Mouse (Mus musculus) MEL (cell line): ENCODE measurements at regions not wholly inside any gene's neighbourhood (a gene's known extent, or its start where the extent isn't known, plus 50 kb on each side); places are given as distances from the start of the nearest gene placed in this dataset.

Experiments
- DNase-seq: peaks from one replicate; pipeline ENCODE4 v3.0.0; 2011; ENCODE audit warnings: low read depth, low spot score
- H3K27ac ChIP-seq: 2 replicates; pipeline ENCODE4 v1.5.1; 2012; ENCODE audit warnings: low read depth, mild to moderate bottlenecking, control low read depth, low read length, moderate library complexity; ENCODE audit not compliant: control insufficient read depth
- H3K27me3 ChIP-seq, 2 experiments: fragments of 150-350 bp in 1 of 2; sonication (generic) in 1 of 2; 2 replicates each; pipeline ENCODE4 v1.6.1; 2012; ENCODE audit warnings: low read length in 2 of 2, mild to moderate bottlenecking in 2 of 2, improper control_type of control experiment in 1 of 2, moderate library complexity in 1 of 2; ENCODE audit not compliant: insufficient read depth in 2 of 2, control insufficient read depth in 1 of 2
- H3K36me3 ChIP-seq, 2 experiments: 2 replicates each; pipeline ENCODE4 v1.6.1; 2012 to 2014; ENCODE audit warnings: low read length in 2 of 2, improper control_type of control experiment in 1 of 2, inconsistent platforms in 1 of 2, mild to moderate bottlenecking in 1 of 2; ENCODE audit not compliant: insufficient read depth in 2 of 2, control insufficient read depth in 1 of 2
- H3K4me1 ChIP-seq, 2 experiments: fragments of 150-350 bp in 1 of 2; sonication (generic) in 1 of 2; 2 replicates each; pipeline ENCODE4 v1.6.1; 2012; ENCODE audit warnings: low read length in 2 of 2, improper control_type of control experiment in 1 of 2, mild to moderate bottlenecking in 1 of 2; ENCODE audit not compliant: insufficient read depth in 2 of 2, control insufficient read depth in 1 of 2
- H3K4me3 ChIP-seq, 2 experiments: fragments of 150-350 bp in 1 of 2; sonication (generic) in 1 of 2; 2 replicates each; pipeline ENCODE4 v1.5.1; 2012; ENCODE audit warnings: low read depth in 2 of 2, low read length in 2 of 2, mild to moderate bottlenecking in 2 of 2, moderate library complexity in 2 of 2, control low read depth in 1 of 2, improper control_type of control experiment in 1 of 2; ENCODE audit not compliant: control insufficient read depth in 1 of 2, insufficient read depth in 1 of 2
- H3K79me2 ChIP-seq: 2 replicates; pipeline ENCODE4 v1.6.1; 2012; ENCODE audit warnings: mild to moderate bottlenecking, low read length, moderate library complexity; ENCODE audit not compliant: control insufficient read depth, poor library complexity, insufficient read depth
- H3K9ac ChIP-seq: 2 replicates; pipeline ENCODE4 v1.6.1; 2012; ENCODE audit warnings: low read depth, mild to moderate bottlenecking, control low read depth, low read length, moderate library complexity; ENCODE audit not compliant: control insufficient read depth, poor library complexity, severe bottlenecking
- H3K9me3 ChIP-seq: fragments of 150-350 bp; sonication (generic); replicated peaks from 2 replicates; pipeline ENCODE4 v1.6.1; 2012; ENCODE audit warnings: mild to moderate bottlenecking, low read length, improper control_type of control experiment, moderate library complexity; ENCODE audit not compliant: insufficient read depth
- CHD2 ChIP-seq: IDR thresholded peaks from 2 replicates; pipeline ENCODE4 v1.6.1; 2011; ENCODE audit warnings: low read length, improper control_type of control experiment
- EP300 ChIP-seq, 2 experiments: IDR thresholded peaks; 2 replicates each; pipeline ENCODE4 v1.6.1; 2011; ENCODE audit warnings: improper control_type of control experiment in 2 of 2, low read length in 2 of 2, low read depth in 1 of 2, mild to moderate bottlenecking in 1 of 2
- ETS1 ChIP-seq: IDR thresholded peaks from 2 replicates; pipeline ENCODE4 v1.6.1; 2012; ENCODE audit warnings: low read depth, mild to moderate bottlenecking, inconsistent platforms, low read length, improper control_type of control experiment, moderate library complexity
- GABPA ChIP-seq: IDR thresholded peaks from 2 replicates; pipeline ENCODE4 v1.6.1; 2012; ENCODE audit warnings: low read depth, mild to moderate bottlenecking, inconsistent platforms, low read length, improper control_type of control experiment, moderate library complexity
- GATA1 ChIP-seq: IDR thresholded peaks from 2 replicates; pipeline ENCODE4 v1.6.1; 2011; ENCODE audit warnings: low read depth, low read length, improper control_type of control experiment
- HCFC1 ChIP-seq: IDR thresholded peaks from 2 replicates; pipeline ENCODE4 v1.6.1; 2012; ENCODE audit warnings: low read depth, mild to moderate bottlenecking, inconsistent platforms, low read length, improper control_type of control experiment, moderate library complexity
- JUND ChIP-seq: IDR thresholded peaks from 2 replicates; pipeline ENCODE4 v1.6.1; 2011; ENCODE audit warnings: low read depth, mild to moderate bottlenecking, improper control_type of control experiment, low read length
- MAFK ChIP-seq: IDR thresholded peaks from 2 replicates; pipeline ENCODE4 v1.6.1; 2011; ENCODE audit warnings: low read depth, mild to moderate bottlenecking, low read length, improper control_type of control experiment, borderline replicate concordance
- MAX ChIP-seq: IDR thresholded peaks from 2 replicates; pipeline ENCODE4 v1.6.1; 2011; ENCODE audit warnings: low read length, improper control_type of control experiment
- MAZ ChIP-seq: IDR thresholded peaks from 2 replicates; pipeline ENCODE4 v1.6.1; 2012; ENCODE audit warnings: low read depth, mild to moderate bottlenecking, inconsistent platforms, low read length, improper control_type of control experiment
- MYC ChIP-seq: IDR thresholded peaks from 2 replicates; pipeline ENCODE4 v1.6.1; 2011; ENCODE audit warnings: low read depth, mild to moderate bottlenecking, low read length, improper control_type of control experiment, moderate library complexity
- NELFE ChIP-seq: IDR thresholded peaks from 2 replicates; pipeline ENCODE4 v1.6.1; 2011; ENCODE audit warnings: low read depth, low read length, improper control_type of control experiment
- POLR2AphosphoS2 ChIP-seq: IDR thresholded peaks from 2 replicates; pipeline ENCODE4 v1.6.1; 2011; ENCODE audit warnings: low read length, improper control_type of control experiment
- POLR2AphosphoS5 ChIP-seq: IDR thresholded peaks from 2 replicates; pipeline ENCODE4 v1.6.1; 2012; ENCODE audit warnings: low read depth, borderline replicate concordance, mild to moderate bottlenecking, inconsistent platforms, low read length, moderate library complexity, mixed read lengths
- RCOR1 ChIP-seq: IDR thresholded peaks from 2 replicates; pipeline ENCODE4 v1.6.1; 2012; ENCODE audit warnings: low read depth, mild to moderate bottlenecking, inconsistent platforms, low read length, improper control_type of control experiment
- SIN3A ChIP-seq: IDR thresholded peaks from 2 replicates; pipeline ENCODE4 v1.6.1; 2012; ENCODE audit warnings: low read length, improper control_type of control experiment, inconsistent platforms
- SMC3 ChIP-seq: IDR thresholded peaks from 2 replicates; pipeline ENCODE4 v1.6.1; 2011; ENCODE audit warnings: low read depth, low read length, improper control_type of control experiment
- TAL1 ChIP-seq: IDR thresholded peaks from 2 replicates; pipeline ENCODE4 v1.6.1; 2012; ENCODE audit warnings: mild to moderate bottlenecking, inconsistent platforms, low read length, moderate library complexity, mixed read lengths
- TBP ChIP-seq: IDR thresholded peaks from 2 replicates; pipeline ENCODE4 v1.8.0; 2011; ENCODE audit warnings: low read depth, low read length, improper control_type of control experiment
- TCF12 ChIP-seq: IDR thresholded peaks from 2 replicates; pipeline ENCODE4 v1.6.1; 2014; ENCODE audit warnings: low read depth, mild to moderate bottlenecking, inconsistent platforms, low read length, improper control_type of control experiment, moderate library complexity
- UBTF ChIP-seq: IDR thresholded peaks from 2 replicates; pipeline ENCODE4 v1.6.1; 2012; ENCODE audit warnings: low read depth, mild to moderate bottlenecking, inconsistent platforms, low read length, improper control_type of control experiment, moderate library complexity, borderline replicate concordance; ENCODE audit not compliant: insufficient read depth
- USF1 ChIP-seq: IDR thresholded peaks from 2 replicates; pipeline ENCODE4 v1.6.1; 2014; ENCODE audit warnings: low read depth, mild to moderate bottlenecking, inconsistent platforms, low read length, improper control_type of control experiment, moderate library complexity
- ZC3H11A ChIP-seq: IDR thresholded peaks from 2 replicates; pipeline ENCODE4 v1.6.1; 2012; ENCODE audit warnings: low read depth, mild to moderate bottlenecking, inconsistent platforms, low read length, improper control_type of control experiment
- ZKSCAN1 ChIP-seq: IDR thresholded peaks from 2 replicates; pipeline ENCODE4 v1.6.1; 2012; ENCODE audit warnings: low read depth, mild to moderate bottlenecking, inconsistent platforms, low read length, improper control_type of control experiment, moderate library complexity
- ZMIZ1 ChIP-seq: IDR thresholded peaks from 2 replicates; pipeline ENCODE4 v1.6.1; 2012; ENCODE audit warnings: low read depth, mild to moderate bottlenecking, inconsistent platforms, low read length, improper control_type of control experiment, moderate library complexity
- ZNF384 ChIP-seq: IDR thresholded peaks from 2 replicates; pipeline ENCODE4 v1.6.1; 2012; ENCODE audit warnings: low read depth, mild to moderate bottlenecking, inconsistent platforms, low read length, improper control_type of control experiment

GRCm38 (mm10) chr13:101450501-101450900, 317.5 kb downstream of the Pik3r1 start:
- Histone ChIP-seq H3K27me3 (no peaks in the 10 kb centered on the region; a peak in 2 of 4 replicates), H3K79me2 (no peaks in the 10 kb centered on the region), H3K9ac (no peak overlapping the region), H3K9me3 (no peaks in the 10 kb centered on the region), H3K4me1 (no peaks in the 10 kb centered on the region), H3K36me3 (no peaks in the 10 kb centered on the region), H3K4me3 (no peak overlapping the region), H3K27ac (no peak overlapping the region)
- no peak for TF ChIP-seq CHD2
- TF ChIP-seq GABPA, result no peak
- TF ChIP-seq ZMIZ1, result no peak
- TF ChIP-seq EP300 (IDR thresholded peaks at IDR 0.05; ENCODE audit: low read depth in 1 of 2, low read length in 2 of 2), result no peak
- TF ChIP-seq TAL1, result no peak
- TF ChIP-seq MAX, result no peak
- TF ChIP-seq MAZ, result no peak
- TF ChIP-seq MAFK, result no peak
- TF ChIP-seq SMC3, result no peak
- no peak for TF ChIP-seq ZKSCAN1
- DNase-seq, result no peak

GRCm38 (mm10) chr13:101439517-101439916, 328.5 kb downstream of the Pik3r1 start:
- TF ChIP-seq POLR2AphosphoS5 (no peak), TBP (no peak), JUND (no peak), USF1 (no peak), MYC (no peak), TAL1 (no peak), POLR2AphosphoS2 (no peak), UBTF (no peak), NELFE (no peak), HCFC1 (no peak), SIN3A (no peak), MAX (no peak), ZNF384 (no peak), ZC3H11A (no peak), ETS1 (no peak), TCF12 (no peak), RCOR1 (no peak), GATA1 (no peak)
- TF ChIP-seq, all 39 proteins: peak for 0
- no peak overlapping the region for H3K27ac ChIP-seq
- no peaks in the 10 kb centered on the region for H3K9me3 ChIP-seq
- H3K79me2 ChIP-seq, result no peaks in the 10 kb centered on the region
- no peaks in the 10 kb centered on the region for H3K4me1 ChIP-seq
- no peaks in the 10 kb centered on the region for H3K27me3 ChIP-seq
- H3K9ac ChIP-seq, result no peak overlapping the region
- DNase-seq, result no peak
- H3K4me3 ChIP-seq, result no peak overlapping the region
- no peaks in the 10 kb centered on the region for H3K36me3 ChIP-seq
